Mouse (Mus musculus) liver, embryonic 14.5 days (tissue): ENCODE results near the gene Pecr. TPM values are rescaled to one million over a fixed set of nuclear protein-coding genes. Genes with fewer than 3 reads are reported as not detected.
"Not testable (repeated sequence)": the region's sequence is repeated elsewhere in the genome, so short reads cannot be mapped to it uniquely, and the experiment has no call there.

Experiments used
- ATAC-seq: fragments of 200-750 bp; cut with Nextera tagmentation; 2 replicates; pipeline ENCODE4 v1.8.0; 2017; ENCODE audit warnings: moderate number of reproducible peaks, mild to moderate bottlenecking, moderate library complexity; ENCODE audit not compliant: insufficient read depth
- DNase-seq, 3 experiments: peaks; one replicate each; pipeline ENCODE4 v3.0.0-alpha.2; 2012 to 2013; ENCODE audit warnings: low read depth in 3 of 3, low spot score in 3 of 3
- H3K27ac ChIP-seq: fragments of 300-500 bp; sonication (generic); 2 replicates; pipeline ENCODE4 v1.5.1; 2014; ENCODE audit warnings: moderate library complexity, mild to moderate bottlenecking, control low read depth, inconsistent platforms
- H3K27me3 ChIP-seq: fragments of 300-500 bp; sonication (generic); 2 replicates; pipeline ENCODE4 v1.6.1; 2014; ENCODE audit warnings: mild to moderate bottlenecking, low read length, moderate library complexity; ENCODE audit not compliant: control insufficient read depth, insufficient read depth
- H3K36me3 ChIP-seq: fragments of 300-500 bp; sonication (generic); replicated peaks from 2 replicates; pipeline ENCODE4 v1.6.1; 2014; ENCODE audit warnings: low read depth; ENCODE audit not compliant: control insufficient read depth, insufficient read depth
- H3K4me1 ChIP-seq, 2 experiments: fragments of 200-500 bp in 1 of 2; fragments of 300-500 bp in 1 of 2; sonication (generic) in 1 of 2; replicated peaks; 2 replicates each; pipeline ENCODE4 v1.6.1; 2012 to 2014; ENCODE audit warnings: antibody characterized with exemption in 1 of 2, inconsistent platforms in 1 of 2, low read length in 1 of 2; ENCODE audit not compliant: control insufficient read depth in 2 of 2, insufficient read depth in 2 of 2
- H3K4me2 ChIP-seq: fragments of 300-500 bp; sonication (generic); 2 replicates; pipeline ENCODE4 v1.6.1; 2014; ENCODE audit warnings: low read depth, mild to moderate bottlenecking, control low read depth, moderate library complexity
- H3K4me3 ChIP-seq, 2 experiments: fragments of 200-500 bp in 1 of 2; fragments of 300-500 bp in 1 of 2; sonication (generic) in 1 of 2; 2 replicates each; pipeline ENCODE4 v1.5.1; 2012 to 2014; ENCODE audit warnings: low read depth in 2 of 2, low read length in 2 of 2, mild to moderate bottlenecking in 2 of 2, control low read depth in 1 of 2, inconsistent platforms in 1 of 2, moderate library complexity in 1 of 2; ENCODE audit not compliant: insufficient read depth in 1 of 2
- H3K9ac ChIP-seq: fragments of 300-500 bp; sonication (generic); replicated peaks from 2 replicates; pipeline ENCODE4 v1.6.1; 2014; ENCODE audit warnings: mild to moderate bottlenecking, control low read depth, moderate library complexity
- H3K9me3 ChIP-seq: fragments of 300-500 bp; sonication (generic); 2 replicates; pipeline ENCODE4 v1.6.1; 2016; ENCODE audit warnings: low read length, mixed read lengths; ENCODE audit not compliant: control insufficient read depth
- CTCF ChIP-seq: IDR thresholded peaks from 2 replicates; pipeline ENCODE4 v1.5.1; 2016; ENCODE audit warnings: antibody characterized with exemption, low read depth, control low read depth
- EP300 ChIP-seq: IDR thresholded peaks from 2 replicates; pipeline ENCODE4 v1.6.1; 2016; ENCODE audit warnings: antibody characterized with exemption, low read depth
- WGBS: fragments of 180-500 bp; shearing (Covaris S2); extraction: QIAGEN DNeasy Blood & Tissue Kit; methylation state at CpG from one replicate; pipeline ENCODE4 v1.1.7; 2014; ENCODE audit not compliant: insufficient replicate concordance; 5-methylcytosine and 5-hydroxymethylcytosine counted together
- polyA plus RNA-seq, 2 experiments: library from polyadenylated mRNA; depleted of rRNA in 1 of 2; stranded (reverse) in 1 of 2; unstranded in 1 of 2; fragments of >200 nt; fragmentation: Nextera tagmentation in 1 of 2; extraction: Ambion mirVana in 1 of 2; gene quantifications; 2 replicates each; pipeline versions ENCODE4 v1.2.1 to v1.2.3; 2012 to 2014

The Pecr gene
- polyA plus RNA-seq, 2 experiments: 23.1 to 40.2 TPM

GRCm38 (mm10) chr1:72228974-72229373 is 55.1 kb downstream of the Pecr start:
- Histone ChIP-seq H3K4me1 (peaks cover 0 to 3% of the 10 kb centered on the region in 2 experiments; a peak in 2 of 4 replicates), H3K9ac (no peak overlapping the region), H3K4me2 (no peak overlapping the region), H3K27ac (no peak overlapping the region), H3K27me3 (peaks cover 3% of the 10 kb centered on the region), H3K9me3 (no peaks in the 10 kb centered on the region), H3K4me3 (no peak overlapping the region), H3K36me3 (no peaks in the 10 kb centered on the region)
- TF ChIP-seq EP300: no peak
- TF ChIP-seq CTCF: no peak
- 28% methylated on average over 3 of the region's 3 CpGs for WGBS
- ATAC-seq (no peak), DNase-seq (no peak)

GRCm38 (mm10) chr1:72227546-72227945 is 56.6 kb downstream of the Pecr start:
- H3K4me2 ChIP-seq: no peak overlapping the region
- DNase-seq (no peak), ATAC-seq (no peak)
- H3K36me3 ChIP-seq: no peaks in the 10 kb centered on the region
- peaks cover 0 to 3% of the 10 kb centered on the region in 2 experiments; a peak in 2 of 4 replicates for H3K4me1 ChIP-seq
- TF ChIP-seq EP300 (no peak), CTCF (no peak)
- no peak overlapping the region for H3K4me3 ChIP-seq
- 72% methylated on average over 5 of the region's 5 CpGs for WGBS
- H3K9ac ChIP-seq: no peak overlapping the region
- H3K9me3 ChIP-seq: no peaks in the 10 kb centered on the region
- peaks cover 6% of the 10 kb centered on the region for H3K27me3 ChIP-seq
- H3K27ac ChIP-seq: no peak overlapping the region

DNA sequence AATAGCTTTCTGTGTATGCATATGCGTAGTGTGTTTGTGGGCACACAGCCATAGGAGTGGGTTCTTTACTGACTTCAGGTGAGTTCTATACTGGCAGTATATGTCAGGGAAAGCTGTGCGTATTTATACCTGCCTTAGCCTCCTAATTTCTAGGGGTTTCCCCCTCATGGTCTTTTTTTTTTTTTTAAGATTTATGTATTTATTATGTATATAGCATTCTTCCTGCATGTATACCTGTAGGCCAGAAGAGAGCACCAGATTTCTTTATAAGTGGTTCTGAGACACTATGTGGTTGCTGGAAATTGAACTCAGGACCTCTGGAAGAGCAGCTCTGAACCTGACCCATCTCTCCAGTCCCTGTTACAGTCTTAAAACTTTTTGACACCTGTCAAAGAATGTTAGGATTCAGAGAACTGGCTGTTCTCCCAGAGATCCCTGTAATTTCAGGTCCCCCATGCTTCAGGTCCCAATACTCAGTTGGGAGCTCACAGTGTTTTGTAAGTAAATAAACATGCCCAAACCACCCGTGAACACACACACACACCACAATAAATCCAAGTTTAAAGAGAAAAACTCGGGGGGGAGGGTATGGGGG is 57.1 kb downstream of the Pecr start:
- no peak overlapping the region for H3K4me2 ChIP-seq
- no peaks in the 10 kb centered on the region for H3K9me3 ChIP-seq
- no peak; the same call in 1 of the 2 replicates for ATAC-seq
- peaks cover 0 to 3% of the 10 kb centered on the region in 2 experiments; a peak in 2 of 4 replicates for H3K4me1 ChIP-seq
- no peak for DNase-seq
- H3K27me3 ChIP-seq: peaks cover 6% of the 10 kb centered on the region
- no peak overlapping the region for H3K4me3 ChIP-seq
- H3K9ac ChIP-seq: no peak overlapping the region
- WGBS: 22% methylated on average over 4 of the region's 4 CpGs
- H3K27ac ChIP-seq: no peak overlapping the region
- no peak for TF ChIP-seq EP300
- TF ChIP-seq CTCF: no peak
- no peaks in the 10 kb centered on the region for H3K36me3 ChIP-seq

- DNase-seq (peak; percentile 66 to 78 (median 70)), ATAC-seq (peak; percentile 86)
- H3K36me3 ChIP-seq: no peaks in the 10 kb centered on the region
- peaks cover 6% of the 10 kb centered on the region for H3K27me3 ChIP-seq
- H3K4me3 ChIP-seq: no peak overlapping the region; a peak in 1 of 4 replicates
- under 1% methylated on average over 9 of the region's 18 CpGs for WGBS
- H3K9me3 ChIP-seq: no peaks in the 10 kb centered on the region
- H3K4me2 ChIP-seq: peak overlapping the region; percentile 13; the same call in 1 of the 2 replicates
- peaks cover 0 to 3% of the 10 kb centered on the region in 2 experiments; a peak in 2 of 4 replicates for H3K4me1 ChIP-seq
- TF ChIP-seq CTCF (no peak), EP300 (peak; percentile 37; the same call in 1 of the 2 replicates)
- H3K9ac ChIP-seq: no peak overlapping the region
- H3K27ac ChIP-seq: no peak overlapping the region
These were observed 57.8 kb downstream of the Pecr start for GRCm38 (mm10) chr1:72226172-72226886.

GRCm38 (mm10) chr1:72225720-72226171 is 58.4 kb downstream of the Pecr start:
- ATAC-seq: peak; percentile 81
- WGBS: 2% methylated on average over 25 of the region's 31 CpGs
- not testable (repeated sequence) for H3K27me3 ChIP-seq, H3K9ac ChIP-seq, H3K36me3 ChIP-seq, H3K9me3 ChIP-seq, H3K27ac ChIP-seq, H3K4me1 ChIP-seq
- peak overlapping the region; percentile 24 to 73 for H3K4me3 ChIP-seq
- DNase-seq: peak; percentile 59 to 66 (median 62)
- peak overlapping the region; percentile 50 for H3K4me2 ChIP-seq
